Mouse (Mus musculus): ENCODE data around the gene Cldn14. TPM values are rescaled to one million over a fixed set of nuclear protein-coding genes. Genes with fewer than 3 reads are reported as not detected.
"Not testable (repeated sequence)": the region's sequence is repeated elsewhere in the genome, so short reads cannot be mapped to it uniquely, and the experiment has no call there.

Cldn14 gene
- polyA plus RNA-seq, 1 experiment from 2014 or later, result not detected

DNA sequence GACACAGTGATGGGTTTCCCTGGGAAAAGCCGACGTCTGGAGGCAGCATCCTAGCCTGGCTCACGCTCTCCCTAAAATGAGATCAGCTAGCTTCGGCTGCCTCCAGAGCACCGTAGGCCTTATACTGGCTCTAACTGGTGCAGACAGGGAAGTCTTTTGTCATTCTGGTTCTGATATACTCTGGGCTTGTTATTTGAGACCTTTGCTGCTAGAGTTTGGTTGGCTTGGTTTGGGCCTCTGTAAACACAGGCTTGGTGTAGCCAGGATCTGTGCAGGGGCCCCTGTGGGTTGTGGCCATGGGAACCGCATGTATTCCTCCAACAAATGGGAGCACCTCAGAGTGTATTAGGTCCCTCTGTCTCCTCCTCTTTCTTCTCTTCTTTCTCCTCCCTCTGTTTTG lies 7.3 kb downstream of the Cldn14 start:
- ATAC-seq (ENCODE audit: low FRiP score), result no peak
- WGBS, result 85% methylated on average over 6 of the region's 6 CpGs
- Histone ChIP-seq H3K27me3 (no peaks in the 10 kb centered on the region), H3K4me2 (no peak overlapping the region), H3K36me3 (replicated peaks) (no peaks in the 10 kb centered on the region), H3K4me3 (replicated peaks) (no peak overlapping the region), H3K9ac (no peak overlapping the region), H3K27ac (no peak overlapping the region), H3K4me1 (no peaks in the 10 kb centered on the region), H3K9me3 (no peaks in the 10 kb centered on the region)

DNA sequence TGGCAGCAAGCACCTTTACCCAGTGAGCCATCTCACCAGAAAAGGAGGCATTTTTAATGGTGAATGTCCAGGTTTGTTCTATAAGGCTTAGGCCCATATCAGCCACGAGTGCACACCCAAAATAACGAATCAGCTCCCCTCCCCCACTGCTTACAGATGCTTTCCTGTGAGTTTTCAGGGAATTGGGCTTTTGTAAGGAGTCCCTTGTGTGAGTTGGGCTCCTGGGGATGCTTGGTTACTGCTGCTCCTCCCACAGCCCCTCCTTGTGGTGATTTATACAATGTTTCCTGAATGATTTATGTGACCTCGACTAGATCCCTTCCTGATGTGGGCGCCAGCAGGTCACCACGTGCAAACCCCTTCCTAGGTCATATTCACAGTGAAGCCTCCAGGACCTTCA lies 9.7 kb downstream of the Cldn14 start:
- Histone ChIP-seq H3K9me3 (no peaks in the 10 kb centered on the region), H3K36me3 (replicated peaks) (no peaks in the 10 kb centered on the region), H3K4me2 (no peak overlapping the region), H3K4me3 (replicated peaks) (no peak overlapping the region), H3K27me3 (no peaks in the 10 kb centered on the region), H3K9ac (no peak overlapping the region), H3K4me1 (no peaks in the 10 kb centered on the region), H3K27ac (no peak overlapping the region)
- WGBS, result 55% methylated on average over 5 of the region's 5 CpGs
- no peak for ATAC-seq (ENCODE audit: low FRiP score)

DNA sequence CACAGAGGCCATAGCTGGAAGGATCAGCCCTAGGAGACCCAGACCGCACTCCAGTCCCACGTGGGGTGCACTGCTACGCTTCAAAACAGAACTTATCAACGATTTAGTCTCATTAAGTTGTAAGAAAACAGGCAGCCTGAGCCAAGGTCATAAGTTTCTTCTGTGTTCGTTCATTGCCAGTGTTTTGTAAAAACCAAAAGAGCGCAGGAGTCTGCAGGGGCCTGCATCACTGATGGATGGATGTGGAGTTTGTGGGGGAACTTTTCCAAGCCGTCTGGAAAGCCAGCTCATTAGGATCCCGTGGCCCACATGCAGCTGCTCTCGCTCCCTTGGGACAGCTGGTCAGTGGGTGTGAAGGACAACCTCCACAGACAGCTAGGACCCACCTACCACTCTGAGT lies 25.1 kb downstream of the Cldn14 start:
- WGBS, result 84% methylated on average over 9 of the region's 9 CpGs
- no peak overlapping the region for H3K4me3 ChIP-seq (replicated peaks)
- H3K27ac ChIP-seq, result no peak overlapping the region
- no peak overlapping the region for H3K4me2 ChIP-seq
- no peaks in the 10 kb centered on the region for H3K4me1 ChIP-seq
- no peak overlapping the region for H3K9ac ChIP-seq
- no peaks in the 10 kb centered on the region for H3K36me3 ChIP-seq (replicated peaks)
- H3K27me3 ChIP-seq, result no peaks in the 10 kb centered on the region
- no peak for ATAC-seq (ENCODE audit: low FRiP score)
- no peaks in the 10 kb centered on the region for H3K9me3 ChIP-seq

DNA sequence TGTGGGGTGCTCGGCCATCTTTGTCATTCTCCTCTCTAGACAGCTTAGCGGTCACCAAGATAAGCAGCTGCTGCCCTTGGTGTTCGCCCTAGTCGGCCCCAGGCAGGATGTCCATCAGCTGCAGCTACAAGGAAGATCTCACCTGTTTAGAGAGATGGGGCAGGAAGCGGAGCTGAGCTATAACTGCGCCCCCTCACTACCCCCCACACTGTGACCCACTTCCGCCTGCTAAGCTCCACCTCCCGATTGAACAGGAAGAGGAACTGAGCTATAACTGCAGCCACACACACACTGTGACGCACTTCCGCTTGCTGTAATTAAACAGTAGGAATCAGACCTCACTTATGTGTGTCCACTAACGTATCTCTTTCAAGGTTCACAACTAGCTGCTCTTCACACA lies 26.3 kb downstream of the Cldn14 start:
- WGBS, result 92% methylated on average over 11 of the region's 11 CpGs

DNA sequence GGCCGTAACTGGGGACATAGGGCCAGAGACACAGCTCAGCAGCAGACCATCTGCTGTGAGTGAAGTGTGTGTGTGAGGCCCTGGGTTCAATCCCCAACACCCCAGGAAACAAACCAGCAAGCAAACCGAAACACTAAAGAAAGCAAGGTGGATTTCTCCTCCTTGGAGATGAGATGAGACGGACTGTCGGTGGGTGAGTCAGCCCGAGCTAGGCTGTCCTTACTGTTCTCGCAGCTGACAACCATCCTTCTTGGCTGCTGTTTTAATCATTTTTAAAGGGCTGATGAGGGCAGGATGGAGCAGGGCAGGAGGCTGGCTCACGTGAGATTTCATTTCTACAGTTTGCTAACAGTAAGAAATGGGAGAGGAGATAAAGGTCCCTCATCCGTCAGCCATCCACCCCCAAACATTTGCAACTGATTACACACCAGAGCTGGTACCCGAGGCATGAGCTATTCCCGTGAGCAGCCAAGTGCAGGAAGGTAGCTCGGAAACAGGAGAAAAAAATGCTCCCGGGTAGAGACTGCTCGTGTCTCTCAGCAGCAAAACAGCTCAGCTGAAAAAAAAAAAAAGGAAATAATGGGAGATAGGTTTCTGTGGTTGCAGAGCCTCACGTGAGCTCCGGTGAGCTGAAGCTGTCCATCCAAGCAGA lies 27.3 kb downstream of the Cldn14 start:
- H3K4me1 ChIP-seq, result no peaks in the 10 kb centered on the region
- H3K9me3 ChIP-seq, result no peaks in the 10 kb centered on the region
- no peaks in the 10 kb centered on the region for H3K27me3 ChIP-seq
- 82% methylated on average over 15 of the region's 15 CpGs for WGBS
- H3K4me3 ChIP-seq (replicated peaks), result no peak overlapping the region
- no peak overlapping the region for H3K9ac ChIP-seq
- H3K36me3 ChIP-seq (replicated peaks), result no peaks in the 10 kb centered on the region
- H3K4me2 ChIP-seq, result no peak overlapping the region
- ATAC-seq (ENCODE audit: low FRiP score), result no peak
- H3K27ac ChIP-seq, result no peak overlapping the region

More for the DNA sequence above, 26.3 kb downstream of the Cldn14 start:
- no peak for ATAC-seq (ENCODE audit: low FRiP score)
- no peaks in the 10 kb centered on the region for H3K4me1 ChIP-seq
- no peak overlapping the region for H3K27ac ChIP-seq
- no peak overlapping the region for H3K9ac ChIP-seq
- no peak overlapping the region for H3K4me3 ChIP-seq (replicated peaks)
- no peak overlapping the region for H3K4me2 ChIP-seq
- H3K9me3 ChIP-seq, result no peaks in the 10 kb centered on the region
- H3K27me3 ChIP-seq, result no peaks in the 10 kb centered on the region
- H3K36me3 ChIP-seq (replicated peaks), result no peaks in the 10 kb centered on the region

DNA sequence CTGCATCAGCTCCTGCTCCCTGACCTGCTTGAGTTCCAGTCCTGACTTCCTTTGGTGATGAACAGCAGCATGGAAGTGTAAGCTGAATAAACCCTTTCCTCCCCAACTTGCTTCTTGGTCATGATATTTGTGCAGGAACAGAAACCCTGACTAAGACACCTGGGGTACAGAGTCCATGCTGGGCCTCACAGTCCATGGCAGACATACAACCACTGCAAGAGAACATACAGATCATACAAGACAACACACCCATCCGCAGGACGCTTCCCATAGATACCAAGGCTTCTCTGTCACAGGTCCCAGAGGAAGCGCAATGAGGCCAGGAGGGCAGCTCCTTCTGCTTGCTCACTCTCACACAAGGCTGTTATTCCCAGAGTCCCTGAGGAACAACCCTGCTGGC lies 28.3 kb downstream of the Cldn14 start:
- ATAC-seq (ENCODE audit: low FRiP score); H3K27me3 ChIP-seq; H3K4me3 ChIP-seq (replicated peaks); H3K4me1 ChIP-seq; H3K9ac ChIP-seq; H3K9me3 ChIP-seq; H3K4me2 ChIP-seq; H3K36me3 ChIP-seq (replicated peaks); H3K27ac ChIP-seq: not testable (repeated sequence)
- WGBS, result 84% methylated on average over 3 of the region's 3 CpGs

DNA sequence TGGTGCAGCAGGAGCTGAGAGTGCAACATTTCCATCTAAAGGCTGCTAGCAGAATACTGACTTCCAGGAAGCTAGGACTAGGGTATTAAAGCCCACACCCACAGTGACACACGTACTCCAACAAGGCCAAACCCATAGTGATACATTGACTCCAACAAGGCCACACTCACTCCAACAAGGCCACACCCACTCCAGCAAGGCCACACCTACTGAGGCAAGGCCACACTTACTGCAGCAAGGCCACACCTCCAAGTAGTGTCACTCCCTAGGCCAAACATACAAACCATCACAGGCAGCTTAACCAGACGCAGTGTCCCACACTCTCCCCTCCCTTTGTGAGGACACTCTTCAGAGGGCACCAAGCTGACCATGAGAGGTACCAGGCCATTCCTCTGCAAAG lies 29.3 kb downstream of the Cldn14 start:
- H3K4me2 ChIP-seq, result no peak overlapping the region
- H3K27me3 ChIP-seq, result no peaks in the 10 kb centered on the region
- H3K9ac ChIP-seq, result no peak overlapping the region
- H3K9me3 ChIP-seq, result no peaks in the 10 kb centered on the region
- 76% methylated on average over 2 of the region's 2 CpGs for WGBS
- no peak for ATAC-seq (ENCODE audit: low FRiP score)
- no peak overlapping the region for H3K27ac ChIP-seq
- no peak overlapping the region for H3K4me3 ChIP-seq (replicated peaks)
- no peaks in the 10 kb centered on the region for H3K36me3 ChIP-seq (replicated peaks)
- no peaks in the 10 kb centered on the region for H3K4me1 ChIP-seq

DNA sequence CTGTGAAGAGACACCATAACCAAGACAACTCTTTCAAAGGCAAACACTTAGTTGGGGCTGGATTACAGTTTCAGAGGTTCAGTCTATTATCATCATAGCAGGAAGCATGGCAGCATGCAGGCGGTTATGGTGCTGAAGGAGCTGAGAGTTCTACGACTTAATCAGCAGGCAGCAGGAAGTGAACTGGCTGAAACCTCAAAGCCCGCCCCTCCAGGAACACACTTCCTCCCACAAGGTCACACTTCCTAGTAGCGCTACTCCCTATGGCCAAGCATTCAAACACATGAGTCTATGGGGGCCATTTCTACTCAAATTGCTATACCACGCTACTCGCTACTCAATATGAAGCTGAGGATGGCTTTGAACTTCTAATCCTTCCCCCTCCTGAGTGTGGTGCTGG lies 31.1 kb downstream of the Cldn14 start:
- Histone ChIP-seq H3K4me3 (replicated peaks) (no peak overlapping the region), H3K4me2 (no peak overlapping the region), H3K9me3 (no peaks in the 10 kb centered on the region), H3K4me1 (no peaks in the 10 kb centered on the region), H3K27me3 (no peaks in the 10 kb centered on the region), H3K9ac (no peak overlapping the region), H3K36me3 (replicated peaks) (no peaks in the 10 kb centered on the region), H3K27ac (no peak overlapping the region)
- WGBS, result 96% methylated on average over 6 of the region's 6 CpGs
- ATAC-seq (ENCODE audit: low FRiP score), result no peak

DNA sequence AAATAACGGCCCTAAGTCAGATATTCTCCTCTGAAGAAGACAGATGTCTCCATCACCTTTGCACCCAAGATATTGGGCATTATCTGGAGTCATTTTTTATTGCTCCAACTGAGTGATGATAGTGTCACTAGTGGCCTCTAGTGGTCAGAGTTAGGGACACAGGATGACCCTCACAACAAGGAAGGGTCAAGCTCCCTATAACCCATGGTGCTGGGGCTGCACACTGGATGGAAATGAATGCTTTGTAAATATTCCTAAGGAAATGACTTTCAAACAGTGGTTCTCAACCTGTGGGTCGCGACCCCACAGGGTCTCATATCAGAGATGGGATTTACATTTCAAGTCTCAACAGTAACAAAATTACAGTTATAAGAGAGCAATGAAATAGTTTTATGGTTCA lies 31.7 kb downstream of the Cldn14 start:
- ATAC-seq (ENCODE audit: low FRiP score), result no peak
- H3K36me3 ChIP-seq (replicated peaks), result no peaks in the 10 kb centered on the region
- no peak overlapping the region for H3K4me2 ChIP-seq
- H3K9me3 ChIP-seq, result no peaks in the 10 kb centered on the region
- no peaks in the 10 kb centered on the region for H3K27me3 ChIP-seq
- no peak overlapping the region for H3K4me3 ChIP-seq (replicated peaks)
- H3K9ac ChIP-seq, result no peak overlapping the region
- 64% methylated on average over 3 of the region's 3 CpGs for WGBS
- no peak overlapping the region for H3K27ac ChIP-seq
- no peaks in the 10 kb centered on the region for H3K4me1 ChIP-seq

DNA sequence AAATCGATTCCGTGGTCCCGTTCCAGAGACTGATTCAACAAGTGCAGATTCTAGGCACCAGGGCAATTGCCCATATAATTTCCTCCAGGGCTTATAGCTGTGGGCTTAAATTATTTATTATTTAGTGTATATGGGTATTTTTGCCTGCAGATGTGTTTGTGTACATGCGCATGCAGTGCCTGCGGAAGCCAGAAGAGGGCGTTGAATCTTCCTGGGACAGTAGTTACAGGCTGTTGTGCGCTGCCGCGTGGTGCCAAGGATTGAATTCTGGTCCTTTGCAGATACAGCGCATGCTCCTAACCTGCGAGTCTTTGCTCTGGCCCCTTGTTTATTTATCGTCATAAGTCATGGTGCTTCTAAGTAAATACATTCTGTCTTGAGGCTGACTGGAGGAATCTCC lies 33.2 kb downstream of the Cldn14 start:
- Histone ChIP-seq H3K27ac (no peak overlapping the region), H3K4me1 (no peaks in the 10 kb centered on the region), H3K27me3 (no peaks in the 10 kb centered on the region), H3K9ac (no peak overlapping the region), H3K36me3 (replicated peaks) (no peaks in the 10 kb centered on the region), H3K4me2 (no peak overlapping the region), H3K4me3 (replicated peaks) (no peak overlapping the region), H3K9me3 (no peaks in the 10 kb centered on the region)
- 82% methylated on average over 12 of the region's 12 CpGs for WGBS
- ATAC-seq (ENCODE audit: low FRiP score), result no peak

DNA sequence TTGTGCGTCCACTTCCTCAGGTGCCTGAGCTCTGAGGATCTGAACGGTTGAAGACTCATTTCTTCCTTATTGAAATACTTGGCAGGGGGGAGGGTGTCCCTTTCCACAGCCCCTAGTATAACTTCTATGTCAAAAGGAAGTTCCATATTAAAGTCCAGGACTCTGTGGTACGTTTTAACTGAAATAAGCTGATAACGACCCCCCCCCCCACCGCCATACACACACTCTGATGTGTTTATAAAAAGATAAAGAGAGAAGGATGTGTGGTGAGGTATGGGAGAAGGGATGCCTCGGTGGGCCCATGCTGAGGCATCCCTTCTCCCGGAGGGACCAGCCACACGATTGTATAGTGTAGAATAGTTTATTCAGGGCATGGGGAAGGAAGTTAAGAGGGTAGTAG lies 34.4 kb downstream of the Cldn14 start:
- Histone ChIP-seq H3K9me3 (no peaks in the 10 kb centered on the region), H3K4me1 (no peaks in the 10 kb centered on the region), H3K9ac (no peak overlapping the region), H3K4me3 (replicated peaks) (no peak overlapping the region), H3K27ac (no peak overlapping the region), H3K27me3 (no peaks in the 10 kb centered on the region), H3K36me3 (replicated peaks) (no peaks in the 10 kb centered on the region), H3K4me2 (no peak overlapping the region)
- no peak for ATAC-seq (ENCODE audit: low FRiP score)
- WGBS, result 70% methylated on average over 8 of the region's 8 CpGs

DNA sequence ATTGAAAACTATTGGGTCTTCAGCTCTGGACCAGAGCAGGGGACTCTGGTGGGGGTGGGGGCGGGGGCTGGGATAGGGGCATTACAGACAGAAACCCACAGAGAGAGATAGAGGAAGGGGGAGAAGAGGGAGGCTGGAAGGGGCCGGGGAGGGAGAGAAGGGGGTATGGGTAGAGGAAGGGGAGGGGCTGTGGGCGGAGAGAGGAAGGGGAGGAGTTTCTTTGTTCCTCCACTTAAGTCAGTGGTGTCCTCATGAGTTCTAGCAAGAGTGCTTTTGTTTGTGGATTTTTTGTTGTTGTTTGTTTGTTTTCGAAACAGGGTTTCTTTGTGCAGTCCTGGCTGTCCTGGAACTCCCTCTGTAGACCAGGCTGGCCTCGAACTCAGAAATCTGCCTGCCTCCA lies 35.1 kb downstream of the Cldn14 start:
- Histone ChIP-seq H3K4me1 (no peaks in the 10 kb centered on the region), H3K4me3 (replicated peaks) (peak overlapping the region; percentile 25), H3K27me3 (0 out of 2 replicates have a peak, but pooled peaks cover under 1% of the 10 kb centered on the region), H3K9ac (peak overlapping the region; percentile 36; the same call in 1 of the 2 replicates), H3K9me3 (no peaks in the 10 kb centered on the region), H3K36me3 (replicated peaks) (no peaks in the 10 kb centered on the region), H3K27ac (no peak overlapping the region), H3K4me2 (peak overlapping the region; percentile 41)
- whole genome bisulfite sequencing, result 53% methylated on average over 5 of the region's 5 CpGs
- ATAC-seq (ENCODE audit: low FRiP score), result no peak

DNA sequence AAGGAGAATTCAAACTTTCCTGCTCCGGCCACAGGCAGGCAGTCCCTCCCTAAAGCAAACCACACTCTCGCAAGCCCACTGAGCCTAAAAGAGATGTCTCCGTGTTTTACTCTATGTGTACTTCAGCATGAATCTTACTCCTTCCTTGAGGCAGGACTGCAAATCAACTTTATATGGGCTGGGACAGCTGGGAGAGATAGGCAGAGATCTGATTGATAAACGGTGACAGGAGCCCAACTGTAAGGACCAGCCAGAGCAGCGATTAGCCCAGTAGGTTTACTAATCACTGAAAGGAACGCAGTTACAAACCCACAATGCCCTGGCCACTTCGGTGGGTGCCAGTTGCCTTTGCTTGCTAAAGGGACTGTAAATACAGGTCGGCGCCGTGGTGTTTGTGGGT lies 35.5 kb downstream of the Cldn14 start:
- no peak for ATAC-seq (ENCODE audit: low FRiP score)
- no peak overlapping the region for H3K27ac ChIP-seq
- peak overlapping the region; percentile 25 for H3K4me3 ChIP-seq (replicated peaks)
- H3K4me2 ChIP-seq, result peak overlapping the region; percentile 41
- no peaks in the 10 kb centered on the region for H3K36me3 ChIP-seq (replicated peaks)
- no peaks in the 10 kb centered on the region for H3K9me3 ChIP-seq
- no peaks in the 10 kb centered on the region for H3K4me1 ChIP-seq
- 36% methylated on average over 10 of the region's 10 CpGs for WGBS
- peak overlapping the region; percentile 36; the same call in 1 of the 2 replicates for H3K9ac ChIP-seq
- peaks cover 5% of the 10 kb centered on the region; the same call in 1 of the 2 replicates for H3K27me3 ChIP-seq

Data from forebrain, embryonic 12.5 days (tissue).